Mouse (Mus musculus) c-Kit-positive CD71-positive TER-119-negative erythroid progenitor cells, embryonic 14.5 days (primary cell): Measurements from ENCODE around the gene Arih2.
"Not testable (repeated sequence)": the region's sequence is repeated elsewhere in the genome, so short reads cannot be mapped to it uniquely, and the experiment has no call there.

Experiments used
- DNase-seq: peaks from one replicate; pipeline ENCODE4 v3.0.0-alpha.2; 2013; ENCODE audit warnings: low read depth

The Arih2 gene

DNA sequence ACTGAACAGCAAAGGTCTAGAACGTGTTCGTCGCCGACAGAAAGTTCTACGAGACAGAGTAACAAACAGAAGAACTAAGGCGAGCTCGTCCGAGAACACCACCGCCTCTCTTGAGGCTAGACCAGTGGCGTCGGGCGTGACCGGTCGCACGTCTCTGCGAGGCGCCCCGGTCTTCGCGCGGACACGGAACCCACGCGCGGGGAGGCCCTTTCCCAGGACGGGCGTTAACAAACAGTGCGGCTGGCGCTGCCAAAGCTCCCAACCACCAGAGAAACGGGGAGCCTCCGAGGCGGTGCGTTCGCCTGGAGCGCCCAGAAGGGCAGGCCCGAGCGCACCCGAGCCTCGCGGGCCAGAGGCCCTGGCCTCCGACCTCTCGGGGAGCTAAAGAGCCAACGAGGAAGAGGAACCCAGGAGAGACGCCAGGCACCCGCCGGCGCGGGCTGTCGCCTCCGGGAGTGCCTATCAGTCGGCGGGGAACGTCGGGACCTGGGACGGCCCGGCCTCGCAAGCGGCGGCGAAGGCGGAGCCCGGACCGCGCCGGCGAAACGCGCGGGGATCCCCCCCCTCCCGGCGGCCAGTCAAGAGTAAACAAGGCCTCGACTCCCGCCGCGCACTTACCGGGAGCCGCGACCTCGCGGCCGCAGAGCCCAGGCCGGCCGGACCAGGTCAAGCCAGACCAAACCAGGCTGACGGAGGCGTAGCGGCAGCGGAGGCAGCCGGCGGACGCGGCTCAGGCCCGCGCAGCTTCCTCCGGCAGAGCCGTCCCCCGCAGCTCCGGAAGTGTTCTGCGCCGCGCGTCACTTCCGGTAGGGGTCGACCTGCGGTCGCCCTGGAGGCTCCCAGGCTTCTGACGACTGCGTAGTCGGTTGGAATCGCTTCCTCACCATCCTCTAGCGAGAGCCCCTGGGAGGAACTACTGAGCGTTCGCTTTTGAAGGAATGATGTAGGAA is at the start of gene Arih2:
TSS of gene Arih2 (minus strand) at position 776 of the 950 bp plus-strand sequence.
- DNase-seq, result peak; percentile 82

DNA sequence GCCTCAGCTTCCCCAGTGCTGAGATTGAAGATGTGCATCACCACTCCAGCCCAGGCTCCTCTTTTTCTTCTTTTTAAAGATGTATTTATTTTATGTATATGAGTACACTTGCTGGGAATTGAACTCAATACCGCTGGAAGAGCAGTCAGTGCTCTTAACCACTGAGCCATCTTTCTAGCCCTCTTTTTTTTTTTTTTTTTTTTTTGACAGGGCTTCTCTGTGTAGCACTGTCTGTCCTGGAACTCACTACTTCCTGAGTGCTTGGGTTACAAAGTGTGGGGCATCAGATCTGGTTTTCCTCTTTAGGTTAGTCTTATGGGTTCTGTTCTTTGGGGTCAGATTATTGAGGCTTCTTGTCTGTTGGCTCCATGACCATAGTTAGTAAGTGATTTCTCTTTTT is 45.3 kb upstream of the Arih2 start:
- DNase-seq, result no peak

DNA sequence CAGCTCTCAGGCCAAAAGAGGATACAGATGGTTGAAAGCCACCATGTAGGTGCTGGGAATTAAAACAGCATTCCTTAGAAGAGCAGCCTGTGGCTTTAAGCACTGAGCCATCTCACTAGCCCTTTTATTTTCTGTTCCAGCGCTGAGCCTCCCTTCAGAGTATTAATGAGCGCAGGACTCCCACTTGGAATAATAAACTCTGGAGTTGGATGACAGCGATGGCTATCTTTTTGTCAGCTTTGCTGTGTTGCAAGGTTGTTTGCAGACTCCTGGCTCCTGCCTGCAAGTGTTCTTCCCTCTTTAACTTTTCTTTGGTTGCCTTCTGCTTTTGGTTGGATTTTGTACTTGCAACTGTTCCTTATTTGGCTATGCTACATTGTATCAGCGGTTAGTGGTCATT is 44.8 kb upstream of the Arih2 start:
- DNase-seq, result no peak

DNA sequence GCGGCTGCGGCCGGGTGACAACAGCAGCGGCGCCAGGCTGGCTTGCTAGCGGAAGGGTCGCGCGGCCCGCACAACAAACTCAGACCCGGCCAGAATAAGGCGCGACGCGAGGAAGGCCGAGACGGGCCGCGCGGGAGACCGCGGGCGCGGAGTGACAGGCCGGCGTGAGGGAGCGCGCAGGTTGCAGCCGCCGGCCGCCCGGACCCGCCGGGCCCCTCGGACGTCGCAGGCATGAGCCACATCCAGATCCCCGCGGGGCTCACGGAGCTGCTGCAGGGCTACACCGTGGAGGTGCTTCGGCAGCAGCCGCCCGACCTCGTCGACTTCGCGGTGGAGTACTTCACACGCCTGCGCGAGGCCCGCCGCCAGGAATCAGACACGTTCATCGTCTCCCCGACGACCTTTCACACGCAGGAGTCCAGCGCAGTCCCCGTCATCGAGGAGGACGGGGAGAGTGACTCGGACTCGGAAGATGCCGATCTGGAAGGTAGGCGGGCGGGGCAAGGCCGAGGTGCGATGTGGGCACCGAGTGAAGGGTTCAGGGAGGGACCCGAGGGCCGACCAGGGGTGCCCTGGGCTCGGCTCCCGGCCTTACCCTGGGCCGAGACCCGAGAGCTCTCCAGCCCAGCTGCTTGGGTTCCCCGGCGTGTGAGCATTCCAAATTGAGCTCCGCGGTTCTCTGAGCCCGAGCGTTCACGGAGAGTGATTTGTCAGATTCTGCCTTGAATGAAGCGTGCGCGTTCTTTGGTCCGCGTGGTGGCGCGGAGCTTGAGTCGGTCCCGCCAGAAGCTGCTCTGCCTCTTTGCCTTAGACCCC is 43.2 kb upstream of the Arih2 start:
- DNase-seq, result peak; percentile 42

DNA sequence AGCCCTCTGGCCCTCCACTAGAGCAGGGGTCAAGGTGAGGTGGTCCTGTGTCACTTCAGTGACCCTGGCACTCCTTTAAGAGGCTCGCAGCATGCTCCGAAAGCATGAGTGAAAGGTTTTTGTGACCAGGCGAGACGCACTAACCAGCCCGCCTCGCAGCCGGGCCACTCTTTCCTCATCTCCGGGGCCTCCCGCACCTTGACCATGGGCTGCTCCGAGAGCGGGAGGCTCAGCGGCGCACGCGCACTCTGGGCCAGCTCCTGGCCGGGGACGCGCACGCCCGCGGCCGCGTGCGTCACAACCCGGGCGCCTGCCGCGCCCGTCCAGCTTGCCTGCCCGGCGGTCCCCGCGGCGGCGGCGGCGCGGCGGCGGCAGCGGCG is 42.6 kb upstream of the Arih2 start:
- peak; percentile 61 for DNase-seq

DNA sequence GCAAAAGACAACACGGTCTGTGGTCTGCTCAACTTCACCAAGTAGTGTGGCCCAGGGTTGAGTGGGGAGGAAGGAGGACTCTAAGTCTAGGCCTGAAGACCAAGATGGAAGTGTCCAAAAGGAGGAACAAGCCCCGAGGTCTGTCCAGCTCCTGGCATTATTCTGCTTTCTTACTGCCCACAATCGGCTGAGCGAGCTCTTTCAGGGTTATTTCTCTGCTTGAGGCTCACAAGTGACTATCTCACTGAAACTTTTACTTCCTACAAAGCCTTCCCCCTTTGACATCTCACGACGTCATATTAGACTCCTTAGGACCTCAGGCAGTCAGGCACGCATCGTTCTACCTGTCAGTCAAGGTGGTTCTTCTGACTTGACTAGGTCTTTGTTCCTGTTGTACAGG is 42.2 kb upstream of the Arih2 start:
- DNase-seq, result no peak

DNA sequence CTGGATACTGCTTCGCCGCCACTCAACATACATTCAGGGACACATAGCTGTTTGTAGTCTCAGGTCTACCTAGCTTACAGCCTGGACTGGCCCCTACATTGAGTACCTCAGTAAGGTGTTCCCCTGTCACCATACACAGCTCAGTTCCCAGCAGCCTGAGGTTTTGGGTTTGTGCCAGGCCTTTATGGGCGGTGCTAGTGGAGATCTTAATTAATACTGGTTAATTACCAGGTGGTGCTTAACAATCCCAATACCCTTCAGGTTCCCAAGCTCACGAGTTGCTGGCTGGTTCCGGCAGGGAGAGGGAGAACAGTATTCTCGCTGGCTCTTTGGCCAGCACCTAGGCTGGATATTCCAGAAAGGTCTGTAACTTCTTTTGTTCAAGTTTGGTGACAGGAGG is 41.7 kb upstream of the Arih2 start:
- no peak for DNase-seq

DNA sequence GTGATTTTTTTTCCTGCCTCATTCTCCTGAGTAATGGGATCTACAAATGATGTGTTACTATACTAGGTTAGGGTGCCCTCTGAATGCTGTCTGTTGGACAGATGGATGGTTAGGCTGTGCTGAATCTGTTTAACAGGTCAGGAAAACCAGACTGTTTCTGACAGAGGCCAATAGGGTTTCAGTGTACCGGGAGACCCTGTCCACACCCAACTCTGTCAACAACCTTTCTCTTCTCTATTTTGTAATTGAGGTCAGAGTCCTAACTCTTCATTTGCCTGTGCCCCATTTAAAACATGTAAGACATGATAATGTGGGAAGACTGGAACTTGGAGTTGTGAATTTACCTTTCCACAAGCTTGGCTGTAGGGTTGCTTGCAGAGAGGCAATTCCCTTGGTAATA is 40.8 kb upstream of the Arih2 start:
- DNase-seq, result no peak

DNA sequence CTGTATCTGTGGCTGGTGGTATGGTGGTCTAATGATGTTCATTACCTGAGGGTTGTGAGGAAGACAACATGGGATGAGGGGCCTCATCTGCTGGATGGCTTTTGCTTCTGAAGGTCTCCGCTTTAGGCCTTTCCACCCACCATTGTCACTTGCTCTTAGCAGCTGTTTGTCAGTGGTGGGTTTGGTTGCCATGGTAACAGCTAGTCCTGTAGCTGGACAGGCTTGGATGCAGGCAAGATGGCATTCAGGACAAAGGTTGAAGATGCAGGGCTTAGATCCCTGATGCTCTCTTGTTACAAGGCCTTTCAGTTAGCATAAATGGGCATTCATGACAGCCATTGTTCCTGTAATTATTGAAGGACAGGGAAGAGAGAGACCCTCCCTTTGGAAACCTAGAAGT is 39.9 kb upstream of the Arih2 start, which contains the start of gene Prkar2a:
TSS of gene Prkar2a (plus strand) at position 209 of the 400 bp plus-strand sequence.
- no peak for DNase-seq

DNA sequence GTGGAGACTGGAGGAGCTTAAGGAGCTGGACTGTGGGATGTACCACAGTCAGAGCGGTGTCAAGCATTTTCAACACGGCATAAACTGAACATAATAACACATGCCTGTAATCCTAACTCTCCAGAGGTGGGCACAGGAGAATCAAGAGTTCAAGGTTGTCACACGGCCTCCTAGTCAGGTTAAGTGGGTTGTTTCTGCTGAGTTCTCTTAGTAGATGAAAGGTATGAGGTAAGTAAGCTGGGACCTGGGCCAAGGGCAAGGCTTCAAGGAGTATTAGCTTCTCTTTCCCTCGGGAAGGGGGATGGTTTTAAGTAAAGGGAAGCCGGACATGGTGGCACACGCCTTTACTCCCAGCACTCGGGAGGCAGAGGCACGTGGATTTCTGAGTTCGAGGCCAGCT is 39.3 kb upstream of the Arih2 start:
- DNase-seq, result no peak

DNA sequence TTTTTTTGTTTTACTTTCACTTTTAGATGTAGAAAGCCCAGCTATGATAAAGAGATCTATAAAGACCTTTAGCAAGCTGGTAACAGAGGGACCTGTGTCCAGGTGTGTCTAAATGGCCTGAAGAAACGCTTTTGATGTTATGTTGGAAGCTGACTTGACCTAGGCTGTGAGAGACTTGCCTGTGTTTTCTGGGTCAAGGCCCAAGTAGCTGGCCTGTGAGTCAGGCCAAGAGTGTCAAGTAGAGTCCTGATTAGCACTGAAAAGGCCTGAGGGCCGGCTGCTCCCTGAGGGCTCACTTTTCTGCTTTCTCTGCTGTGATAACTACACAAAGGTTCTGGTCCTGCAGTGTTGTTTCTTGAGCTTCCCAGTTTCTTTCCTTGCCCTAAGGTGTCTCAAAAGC is 38.5 kb upstream of the Arih2 start:
- no peak for DNase-seq

DNA sequence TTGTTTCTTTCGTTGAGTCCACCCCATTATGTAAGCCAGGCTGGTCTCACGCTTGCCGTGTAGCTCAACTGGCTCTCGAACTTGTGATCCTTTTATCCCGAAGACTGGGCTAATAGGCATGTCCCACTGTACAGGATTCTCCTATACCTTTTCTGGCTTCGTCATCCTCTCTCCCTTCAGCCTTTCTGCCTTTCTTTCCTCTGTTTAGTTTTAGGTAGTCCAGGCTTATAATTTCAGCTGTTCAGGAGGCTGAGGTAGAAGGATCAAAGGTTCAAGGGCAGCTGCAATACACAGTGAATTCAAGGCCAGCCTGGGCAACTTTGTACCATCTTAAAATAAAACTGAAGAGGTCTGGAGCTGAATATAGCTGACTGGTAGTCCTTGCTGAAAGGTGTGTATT is 38.0 kb upstream of the Arih2 start:
- DNase-seq, result no peak

DNA sequence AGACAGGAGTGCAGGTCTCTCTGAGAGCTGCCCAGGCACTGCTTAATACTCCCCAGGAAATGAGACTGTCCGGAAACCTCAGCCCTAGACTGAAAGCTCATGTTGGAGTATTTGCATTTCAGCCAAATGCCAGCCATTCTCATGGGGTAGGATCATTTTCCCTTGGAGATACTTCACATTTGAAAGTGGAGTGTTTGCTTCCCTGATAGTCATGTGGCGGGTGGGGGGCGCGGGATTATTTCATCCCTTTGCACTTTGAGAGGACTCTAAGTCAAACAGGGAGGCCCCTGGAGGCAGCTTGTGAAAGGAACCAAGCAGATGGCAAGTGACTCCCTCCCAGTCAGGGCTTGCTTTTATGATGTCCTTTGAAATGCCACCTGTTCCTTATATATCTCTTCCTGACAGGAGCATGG is 37.3 kb upstream of the Arih2 start:
- DNase-seq, result no peak

DNA sequence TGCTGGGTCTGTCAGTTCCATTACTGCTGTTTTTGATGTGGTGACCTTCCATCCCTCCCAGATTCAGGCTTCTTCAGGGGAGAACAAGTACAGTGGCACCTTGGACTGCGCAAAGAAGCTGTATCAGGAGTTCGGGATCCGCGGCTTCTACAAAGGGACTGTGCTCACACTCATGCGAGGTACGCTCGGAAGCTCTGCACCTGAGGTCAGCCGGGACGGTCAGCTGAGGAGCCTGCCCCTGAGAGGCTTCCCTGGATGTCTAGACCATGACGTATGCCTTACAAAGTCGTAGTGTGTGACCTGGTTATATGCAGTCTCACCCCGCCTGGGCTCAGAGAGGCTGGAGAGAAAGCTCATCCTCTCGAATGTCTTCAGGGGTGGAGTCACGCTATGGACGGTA is 30.8 kb upstream of the Arih2 start:
- no peak for DNase-seq

DNA sequence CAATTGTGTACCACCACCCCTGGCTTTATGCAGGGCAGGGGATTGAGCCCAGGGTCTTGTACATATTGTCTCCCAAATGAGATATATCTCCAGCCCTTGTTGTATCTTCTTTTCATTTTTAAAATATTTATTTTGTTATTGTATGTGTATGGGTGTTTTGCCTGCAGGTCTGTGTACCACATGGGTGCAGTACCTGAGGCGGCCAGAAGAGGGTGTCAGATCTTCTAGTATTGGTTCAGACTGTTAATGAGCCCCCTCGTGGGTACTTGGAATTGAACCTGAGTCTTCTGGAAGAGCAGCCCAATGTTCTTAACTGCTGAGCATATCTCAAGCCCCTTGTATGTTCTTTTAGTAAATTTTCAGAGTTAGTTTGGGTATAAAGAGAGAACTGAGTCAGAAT is 24.0 kb upstream of the Arih2 start:
- DNase-seq, result no peak

DNA sequence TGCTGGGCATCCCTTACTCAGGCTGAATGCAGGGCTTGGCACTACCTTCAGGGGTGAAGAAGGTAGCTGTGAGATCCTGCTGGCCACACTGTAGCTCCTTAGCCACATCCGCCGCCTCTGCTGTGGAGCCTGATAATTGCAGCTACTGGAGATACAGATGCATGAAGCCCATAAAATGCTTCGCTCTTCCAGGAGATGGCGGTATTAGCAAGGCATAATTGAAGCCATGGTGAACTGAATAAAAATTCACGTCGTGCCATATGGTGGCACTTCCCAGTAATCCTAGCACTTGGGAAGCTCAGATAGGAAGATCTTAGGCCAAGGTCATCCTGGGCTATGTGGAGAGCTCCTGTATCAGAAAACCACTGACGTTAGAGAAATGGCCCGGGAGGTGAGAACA is 20.7 kb upstream of the Arih2 start:
- DNase-seq, result no peak

DNA sequence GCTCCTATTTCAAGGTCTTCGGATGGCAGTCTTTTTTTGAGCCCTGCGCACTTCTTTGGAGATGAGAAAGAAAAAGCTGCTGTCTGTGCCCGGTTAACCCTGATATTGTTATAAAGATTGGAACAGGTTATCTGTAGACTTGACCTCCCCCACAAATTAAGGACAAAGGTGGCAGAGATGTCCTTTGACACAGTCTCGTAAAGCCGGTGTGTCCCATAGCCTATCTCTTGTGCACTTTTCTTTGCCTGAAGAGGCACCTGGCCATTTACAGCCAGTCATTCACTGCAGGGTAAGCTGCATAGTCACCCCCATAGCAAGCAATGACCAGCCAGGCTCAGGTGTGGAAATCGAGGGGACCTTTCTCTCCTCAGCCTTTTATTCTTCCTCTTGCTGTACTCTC is 13.5 kb upstream of the Arih2 start:
- DNase-seq, result no peak

DNA sequence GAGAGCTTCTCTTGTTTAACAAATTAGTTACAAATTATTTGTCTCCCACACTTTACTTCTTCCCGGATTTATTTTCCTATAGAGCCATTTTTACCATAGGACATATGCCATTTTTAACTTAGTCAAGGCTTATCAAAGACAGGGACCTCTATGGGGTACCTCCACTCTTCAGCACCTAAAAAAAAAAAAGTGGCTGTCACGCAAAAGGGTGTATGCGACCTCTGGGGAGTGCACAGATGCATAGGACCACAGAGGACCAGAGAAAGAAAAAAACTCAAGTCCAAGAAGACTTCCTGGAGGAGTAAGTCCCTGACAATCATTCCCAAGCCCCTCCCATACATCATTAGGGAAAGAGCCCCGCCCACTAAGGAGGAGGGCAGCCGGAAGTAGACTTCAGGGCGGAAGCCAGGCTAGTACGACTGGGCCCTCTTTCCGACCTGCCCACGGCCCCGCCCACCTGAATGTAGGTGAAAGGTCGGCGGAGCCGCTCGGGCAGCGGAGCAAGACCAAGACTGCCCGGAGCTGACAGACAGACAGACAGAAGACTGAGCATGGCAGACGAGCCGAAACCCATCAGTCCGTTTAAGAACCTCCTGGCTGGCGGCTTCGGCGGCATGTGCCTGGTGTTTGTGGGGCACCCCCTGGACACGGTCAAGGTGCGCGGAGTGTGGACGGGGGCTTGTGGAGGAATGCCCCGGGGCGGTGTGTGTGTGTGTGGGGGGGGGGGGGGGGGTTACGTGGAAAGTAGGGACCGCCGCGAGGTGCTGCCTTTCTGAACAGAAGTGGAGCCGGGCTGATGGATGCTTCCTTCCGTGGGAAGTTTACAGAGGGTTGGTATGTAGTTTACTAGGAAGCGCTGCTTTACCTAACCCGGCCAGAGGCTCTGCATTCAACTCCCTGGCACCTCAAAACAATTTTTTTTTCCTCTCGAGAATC is 12.8 kb upstream of the Arih2 start, which contains the start of gene Slc25a20:
TSS of gene Slc25a20 (plus strand) at position 412 of the 936 bp plus-strand sequence.
- peak; percentile 80 for DNase-seq

DNA sequence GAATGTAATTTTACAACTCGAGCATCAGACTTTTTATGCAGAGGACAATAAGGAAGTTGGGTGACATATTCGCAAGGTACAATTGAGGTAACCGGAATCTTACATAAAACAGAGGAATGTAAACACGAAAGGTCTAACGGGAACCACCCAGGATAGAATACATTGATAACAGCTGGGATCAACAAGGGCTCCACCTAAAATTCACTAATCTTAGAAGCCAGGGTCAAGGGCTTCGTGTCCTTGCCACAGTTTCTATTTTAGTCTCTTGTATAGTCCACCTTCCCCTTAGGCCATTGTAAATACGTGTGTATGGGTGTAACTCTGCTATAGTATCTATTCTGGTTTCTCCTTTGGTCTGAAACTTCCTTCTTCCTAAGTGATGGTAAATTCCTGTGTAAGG is 6.7 kb upstream of the Arih2 start:
- not testable (repeated sequence) for DNase-seq

DNA sequence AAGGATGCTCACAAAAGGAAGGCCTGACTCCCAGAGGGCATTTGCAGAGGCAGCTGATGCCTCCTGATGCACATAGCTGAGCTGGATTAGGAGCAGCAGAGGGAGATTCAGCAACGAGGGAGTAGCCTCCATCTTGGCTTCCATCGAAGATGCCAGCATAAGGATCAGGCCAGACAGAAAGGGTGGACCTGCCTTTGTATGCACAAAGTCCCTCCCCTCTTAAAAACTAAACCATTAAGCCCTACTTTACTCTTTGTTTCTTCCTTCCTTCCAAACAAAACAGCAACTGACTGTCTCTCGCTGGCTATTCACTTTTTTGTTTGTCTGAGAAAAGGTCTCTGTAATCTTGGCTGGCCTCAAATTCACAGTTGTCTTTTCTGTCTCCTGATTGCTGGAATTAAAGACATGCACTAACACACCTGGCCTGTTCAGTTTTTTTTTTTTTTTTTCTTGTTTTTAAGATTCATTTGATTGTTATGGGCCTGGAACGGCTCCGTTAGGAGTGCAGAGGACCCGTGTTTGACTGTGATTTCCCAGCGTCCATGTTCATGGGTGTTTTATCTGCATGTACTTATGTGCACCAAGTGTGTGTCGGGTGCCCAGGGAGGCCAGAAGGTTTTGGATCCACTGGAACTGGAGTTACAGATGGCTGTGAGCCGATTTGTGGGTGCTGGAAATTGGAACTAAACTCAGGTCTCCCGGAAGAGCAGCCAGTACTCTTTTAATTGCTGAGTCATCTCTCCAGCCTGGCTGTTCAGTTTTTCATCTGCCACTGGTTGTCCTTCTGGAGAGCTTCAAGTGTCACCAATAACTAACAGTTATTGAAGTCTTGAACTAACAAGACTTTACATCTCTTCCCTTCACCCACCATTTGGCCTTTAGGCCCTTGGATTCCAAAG is 5.6 kb upstream of the Arih2 start:
- DNase-seq, result no peak
